Mouse (Mus musculus): ENCODE measurements at regions not wholly inside any gene's neighbourhood (a gene's known extent, or its start where the extent isn't known, plus 50 kb on each side); places are given as distances from the start of the nearest gene placed in this dataset.

GRCm38 (mm10) chr1:169421671-169422070, 109.6 kb downstream of the Nuf2 start:
- Histone ChIP-seq H3K79me2 (ENCODE audit: control insufficient read depth, insufficient read depth, low read length, poor library complexity) (no peaks in the 10 kb centered on the region), H3K9ac (ENCODE audit: control insufficient read depth, low read depth, low read length, poor library complexity, severe bottlenecking) (no peak overlapping the region), H3K4me1 (ENCODE audit: control insufficient read depth in 1 of 2, insufficient read depth in 2 of 2, low read length in 2 of 2) (no peaks in the 10 kb centered on the region), H3K9me3 (replicated peaks; ENCODE audit: insufficient read depth, low read length) (no peaks in the 10 kb centered on the region), H3K36me3 (ENCODE audit: control insufficient read depth in 1 of 2, insufficient read depth in 2 of 2, low read length in 2 of 2) (no peaks in the 10 kb centered on the region), H3K4me3 (ENCODE audit: control insufficient read depth in 1 of 2, insufficient read depth in 1 of 2, low read depth in 2 of 2, low read length in 2 of 2) (no peak overlapping the region), H3K27ac (ENCODE audit: control insufficient read depth, low read depth, low read length) (no peak overlapping the region), H3K27me3 (ENCODE audit: control insufficient read depth in 1 of 2, insufficient read depth in 2 of 2, low read length in 2 of 2) (no peaks in the 10 kb centered on the region)
- no peak for TF ChIP-seq MXI1 (IDR thresholded peaks at IDR 0.05; ENCODE audit: low read depth, low read length)
- TF ChIP-seq NELFE (IDR thresholded peaks at IDR 0.05; ENCODE audit: low read depth, low read length) = no peak
- TF ChIP-seq CHD1 (IDR thresholded peaks at IDR 0.05; ENCODE audit: low read depth, low read length) = no peak
- no peak for TF ChIP-seq JUND (IDR thresholded peaks at IDR 0.05; ENCODE audit: low read depth, low read length)
- no peak for TF ChIP-seq POLR2AphosphoS2 (IDR thresholded peaks at IDR 0.05; ENCODE audit: low read length)
- TF ChIP-seq ZNF384 (IDR thresholded peaks at IDR 0.05; ENCODE audit: low read depth, low read length) = no peak
- TF ChIP-seq RCOR1 (IDR thresholded peaks at IDR 0.05; ENCODE audit: low read depth, low read length) = no peak
- DNase-seq (ENCODE audit: low read depth, low spot score) = no peak

- Histone ChIP-seq H3K9ac (ENCODE audit: control insufficient read depth, low read depth, low read length, poor library complexity, severe bottlenecking) (no peak overlapping the region), H3K36me3 (ENCODE audit: control insufficient read depth in 1 of 2, insufficient read depth in 2 of 2, low read length in 2 of 2) (no peaks in the 10 kb centered on the region), H3K4me1 (ENCODE audit: control insufficient read depth in 1 of 2, insufficient read depth in 2 of 2, low read length in 2 of 2) (no peaks in the 10 kb centered on the region), H3K4me3 (ENCODE audit: control insufficient read depth in 1 of 2, insufficient read depth in 1 of 2, low read depth in 2 of 2, low read length in 2 of 2) (no peak overlapping the region), H3K79me2 (ENCODE audit: control insufficient read depth, insufficient read depth, low read length, poor library complexity) (no peaks in the 10 kb centered on the region), H3K27me3 (ENCODE audit: control insufficient read depth in 1 of 2, insufficient read depth in 2 of 2, low read length in 2 of 2) (no peaks in the 10 kb centered on the region), H3K9me3 (replicated peaks; ENCODE audit: insufficient read depth, low read length) (no peaks in the 10 kb centered on the region), H3K27ac (ENCODE audit: control insufficient read depth, low read depth, low read length) (no peak overlapping the region)
- DNase-seq (ENCODE audit: low read depth, low spot score) = no peak
- TF ChIP-seq TBP (IDR thresholded peaks at IDR 0.05; ENCODE audit: low read depth, low read length) = no peak
- no peak for TF ChIP-seq JUND (IDR thresholded peaks at IDR 0.05; ENCODE audit: low read depth, low read length)
- TF ChIP-seq POLR2AphosphoS2 (IDR thresholded peaks at IDR 0.05; ENCODE audit: low read length) = no peak
- no peak for TF ChIP-seq E2F4 (IDR thresholded peaks at IDR 0.05; ENCODE audit: borderline replicate concordance, low read depth, low read length)
- TF ChIP-seq POLR2AphosphoS5 (IDR thresholded peaks at IDR 0.05; ENCODE audit: borderline replicate concordance, low read depth, low read length) = no peak
- no peak for TF ChIP-seq MYC (IDR thresholded peaks at IDR 0.05; ENCODE audit: low read depth, low read length)
- TF ChIP-seq POLR2A (IDR thresholded peaks at IDR 0.05; ENCODE audit: control insufficient read depth in 1 of 2, insufficient read depth in 1 of 2, low read depth in 1 of 2, low read length in 2 of 2, poor library complexity in 1 of 2) = no peak
Measured at GRCm38 (mm10) chr1:169418665-169419045, 112.6 kb downstream of the Nuf2 start.

- Histone ChIP-seq H3K79me2 (ENCODE audit: control insufficient read depth, insufficient read depth, low read length, poor library complexity) (no peaks in the 10 kb centered on the region), H3K27me3 (ENCODE audit: control insufficient read depth in 1 of 2, insufficient read depth in 2 of 2, low read length in 2 of 2) (no peaks in the 10 kb centered on the region), H3K36me3 (ENCODE audit: control insufficient read depth in 1 of 2, insufficient read depth in 2 of 2, low read length in 2 of 2) (no peaks in the 10 kb centered on the region), H3K4me3 (ENCODE audit: control insufficient read depth in 1 of 2, insufficient read depth in 1 of 2, low read depth in 2 of 2, low read length in 2 of 2) (no peak overlapping the region), H3K4me1 (ENCODE audit: control insufficient read depth in 1 of 2, insufficient read depth in 2 of 2, low read length in 2 of 2) (no peaks in the 10 kb centered on the region), H3K9me3 (replicated peaks; ENCODE audit: insufficient read depth, low read length) (no peaks in the 10 kb centered on the region), H3K9ac (ENCODE audit: control insufficient read depth, low read depth, low read length, poor library complexity, severe bottlenecking) (no peak overlapping the region), H3K27ac (ENCODE audit: control insufficient read depth, low read depth, low read length) (no peak overlapping the region)
- TF ChIP-seq USF2 (IDR thresholded peaks at IDR 0.05; ENCODE audit: borderline replicate concordance in 1 of 2, insufficient read depth in 1 of 2, low read depth in 1 of 2, low read length in 2 of 2) (no peak), CTCF (IDR thresholded peaks at IDR 0.05 in 2 of 3, conservative IDR thresholded peaks at IDR 0.05 in 1 of 3; ENCODE audit: control insufficient read depth in 1 of 3, insufficient read depth in 1 of 3, low read depth in 2 of 3, low read length in 3 of 3, poor library complexity in 1 of 3, severe bottlenecking in 1 of 3) (no peak), MXI1 (IDR thresholded peaks at IDR 0.05; ENCODE audit: low read depth, low read length) (no peak), MEF2A (IDR thresholded peaks at IDR 0.05; ENCODE audit: extremely low read depth, insufficient replicate concordance, low read depth, low read length, poor library complexity, severe bottlenecking) (no peak), ZMIZ1 (IDR thresholded peaks at IDR 0.05; ENCODE audit: low read depth, low read length) (no peak), NELFE (IDR thresholded peaks at IDR 0.05; ENCODE audit: low read depth, low read length) (no peak), SIN3A (IDR thresholded peaks at IDR 0.05; ENCODE audit: low read length) (no peak), ZNF384 (IDR thresholded peaks at IDR 0.05; ENCODE audit: low read depth, low read length) (no peak), NRF1 (IDR thresholded peaks at IDR 0.05; ENCODE audit: insufficient read depth, low read depth, low read length, poor library complexity, severe bottlenecking) (no peak), RAD21 (IDR thresholded peaks at IDR 0.05; ENCODE audit: low read depth, low read length) (no peak), ELF1 (IDR thresholded peaks at IDR 0.05; ENCODE audit: low read depth, low read length) (no peak), UBTF (IDR thresholded peaks at IDR 0.05; ENCODE audit: borderline replicate concordance, insufficient read depth, low read depth, low read length) (no peak), CHD1 (IDR thresholded peaks at IDR 0.05; ENCODE audit: low read depth, low read length) (no peak), EP300 (IDR thresholded peaks at IDR 0.05; ENCODE audit: low read depth in 1 of 2, low read length in 2 of 2) (no peak), POLR2AphosphoS5 (IDR thresholded peaks at IDR 0.05; ENCODE audit: borderline replicate concordance, low read depth, low read length) (no peak), POLR2AphosphoS2 (IDR thresholded peaks at IDR 0.05; ENCODE audit: low read length) (no peak), USF1 (IDR thresholded peaks at IDR 0.05; ENCODE audit: low read depth, low read length) (no peak), POLR2A (IDR thresholded peaks at IDR 0.05; ENCODE audit: control insufficient read depth in 1 of 2, insufficient read depth in 1 of 2, low read depth in 1 of 2, low read length in 2 of 2, poor library complexity in 1 of 2) (no peak)
- no peak for DNase-seq (ENCODE audit: low read depth, low spot score)
Measured at GRCm38 (mm10) chr1:169417979-169418664, 113.1 kb downstream of the Nuf2 start.

Data from MEL (cell line).